Mouse (Mus musculus) small intestine, adult 2 months (tissue): ENCODE results near the gene Vmn2r88.

Source experiments
- CTCF ChIP-seq: fragments of 200-500 bp; IDR thresholded peaks from 2 replicates; pipeline ENCODE4 v1.5.1; 2012; ENCODE audit warnings: low read depth, mild to moderate bottlenecking, control low read depth, inconsistent platforms, low read length, moderate library complexity, mixed read lengths; ENCODE audit not compliant: insufficient replicate concordance, insufficient read length; ENCODE audit errors: extremely low read depth
- POLR2A ChIP-seq: fragments of 200-500 bp; IDR thresholded peaks from 2 replicates; pipeline ENCODE4 v1.6.1; 2012; ENCODE audit warnings: low read depth, mild to moderate bottlenecking, control low read depth, inconsistent platforms, low read length, moderate library complexity

DNA sequence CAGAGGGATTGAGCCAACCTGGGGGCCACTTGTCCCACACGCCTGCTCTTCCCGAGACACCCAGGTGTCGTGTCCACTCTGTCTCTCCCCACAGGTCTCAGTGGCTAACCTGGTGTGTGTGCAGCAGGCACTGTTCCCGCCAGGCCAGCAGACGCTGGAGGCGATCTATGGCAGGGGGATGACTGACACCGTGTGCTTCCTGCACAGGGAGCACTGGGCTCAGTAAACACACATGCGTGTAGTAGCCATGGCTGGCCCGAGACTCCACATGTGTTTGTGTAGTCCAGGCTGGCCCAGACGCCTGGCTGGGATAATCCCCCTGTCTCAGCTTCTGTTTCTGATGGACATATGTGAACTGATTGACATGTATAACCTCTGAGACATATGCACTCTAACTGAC lies 26.3 kb upstream of the Vmn2r88 start:
- TF ChIP-seq CTCF (no peak), POLR2A (no peak)
